Mouse (Mus musculus) testis, adult 2 months (tissue): ENCODE results near the gene Unc93a2.
"Not testable (repeated sequence)": the region's sequence is repeated elsewhere in the genome, so short reads cannot be mapped to it uniquely, and the experiment has no call there.

ENCODE experiments used
- CTCF ChIP-seq: fragments of 200-500 bp; IDR thresholded peaks from 2 replicates; pipeline ENCODE4 v1.5.1; 2012; ENCODE audit warnings: low read depth, mild to moderate bottlenecking, inconsistent platforms, low read length, moderate library complexity; ENCODE audit not compliant: control insufficient read depth, insufficient read depth, insufficient replicate concordance
- POLR2A ChIP-seq: fragments of 200-500 bp; IDR thresholded peaks from 2 replicates; pipeline ENCODE4 v1.6.1; 2012; ENCODE audit warnings: low read depth, mild to moderate bottlenecking, inconsistent platforms, low read length, moderate library complexity; ENCODE audit not compliant: control insufficient read depth

DNA sequence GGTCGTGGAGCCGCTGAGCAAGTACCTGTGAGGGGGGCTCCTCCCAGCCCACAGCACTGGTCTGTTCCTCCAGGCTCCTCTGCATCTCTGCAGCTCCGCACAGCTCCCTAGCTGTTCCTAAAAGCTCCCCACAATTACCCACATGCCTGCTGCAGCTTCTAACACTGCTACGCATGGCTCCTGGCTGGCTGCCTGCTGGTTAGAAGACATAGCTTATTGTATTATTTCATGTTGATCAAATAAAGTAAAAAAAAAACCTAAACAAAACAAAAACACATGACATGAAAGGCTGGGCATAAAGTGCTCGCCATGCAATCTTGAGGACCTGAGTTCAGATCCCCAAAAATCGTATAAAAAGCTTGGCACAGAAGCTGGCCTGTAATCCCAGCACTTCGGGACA lies 4.6 kb upstream of the Unc93a2 start:
- not testable (repeated sequence) for TF ChIP-seq POLR2A, CTCF
